Mouse (Mus musculus): Measurements from ENCODE around the gene Usf2. TPM values are rescaled to one million over a fixed set of nuclear protein-coding genes. Genes with fewer than 3 reads are reported as not detected.
A peak's percentile ranks its signal among the peaks of the same experiment; 100 is the strongest.
"Not testable (repeated sequence)": the region's sequence is repeated elsewhere in the genome, so short reads cannot be mapped to it uniquely, and the experiment has no call there.

Gene Usf2
- polyA plus RNA-seq, 1 experiment from 2014 or later = 29.6 TPM

DNA sequence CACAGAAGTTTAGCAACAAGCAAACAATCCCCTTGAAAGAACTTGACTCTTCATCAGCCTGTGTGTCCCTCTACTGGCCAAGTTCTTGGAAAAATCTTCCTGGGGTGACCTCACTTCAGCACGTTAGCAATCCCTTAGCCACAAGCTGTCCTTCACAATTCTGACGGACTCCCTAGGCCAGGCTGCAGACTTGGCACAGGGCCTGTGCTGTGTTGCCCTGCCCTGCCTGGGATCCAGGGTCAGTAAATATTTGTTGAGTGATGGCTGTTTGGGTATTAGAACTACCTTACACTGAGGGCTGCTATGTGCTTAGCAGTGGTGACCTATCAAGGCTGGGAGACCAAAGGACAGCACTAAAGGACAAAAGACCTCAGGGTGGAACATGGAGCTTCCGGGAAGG, 2.6 kb downstream of the Usf2 start:
- Histone ChIP-seq H3K27me3 (ENCODE audit: control insufficient read depth, insufficient read depth, low read depth, low read length) (no peaks in the 10 kb centered on the region), H3K27ac (ENCODE audit: low read length) (no peak overlapping the region), H3K9me3 (replicated peaks; ENCODE audit: control insufficient read depth, low read length, poor library complexity, severe bottlenecking) (no peaks in the 10 kb centered on the region), H3K4me3 (ENCODE audit: low read depth, low read length) (no peak overlapping the region), H3K36me3 (ENCODE audit: control insufficient read depth, insufficient read depth, low read length) (peaks cover 25% of the 10 kb centered on the region), H3K4me1 (ENCODE audit: control insufficient read depth, insufficient read depth, low read length) (peaks cover 24% of the 10 kb centered on the region), H3K4me2 (ENCODE audit: low read length) (no peak overlapping the region), H3K9ac (ENCODE audit: low read depth, low read length) (no peak overlapping the region)
- ATAC-seq = no peak
- 85% methylated on average over 3 of the region's 3 CpGs for WGBS

DNA sequence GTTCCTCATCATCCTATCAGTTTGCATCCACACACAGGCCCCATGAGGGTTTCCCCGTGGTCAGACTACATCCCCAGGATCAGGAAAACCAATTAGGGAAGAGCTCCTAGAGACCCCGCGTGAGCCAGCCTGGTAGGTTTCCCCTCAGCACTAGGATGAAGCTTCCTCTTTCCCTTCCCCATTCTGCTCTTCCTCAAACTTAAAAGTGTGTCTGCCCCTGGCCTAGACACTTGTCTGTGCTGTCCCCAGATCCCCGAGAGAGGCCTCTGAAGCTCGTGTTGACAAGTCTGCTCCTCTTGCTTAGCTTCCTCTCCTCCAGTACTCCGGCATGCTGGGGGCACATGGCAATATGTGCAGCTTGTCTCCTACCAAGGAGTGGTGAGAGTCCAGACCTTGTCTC, 3.1 kb downstream of the Usf2 start:
- Histone ChIP-seq H3K36me3 (ENCODE audit: control insufficient read depth, insufficient read depth, low read length) (peaks cover 25% of the 10 kb centered on the region), H3K4me2 (ENCODE audit: low read length) (no peak overlapping the region), H3K4me3 (ENCODE audit: low read depth, low read length) (no peak overlapping the region), H3K9me3 (replicated peaks; ENCODE audit: control insufficient read depth, low read length, poor library complexity, severe bottlenecking) (no peaks in the 10 kb centered on the region), H3K9ac (ENCODE audit: low read depth, low read length) (no peak overlapping the region), H3K27ac (ENCODE audit: low read length) (no peak overlapping the region), H3K27me3 (ENCODE audit: control insufficient read depth, insufficient read depth, low read depth, low read length) (no peaks in the 10 kb centered on the region), H3K4me1 (ENCODE audit: control insufficient read depth, insufficient read depth, low read length) (peaks cover 19% of the 10 kb centered on the region)
- ATAC-seq = no peak
- WGBS = 94% methylated on average over 6 of the region's 6 CpGs

DNA sequence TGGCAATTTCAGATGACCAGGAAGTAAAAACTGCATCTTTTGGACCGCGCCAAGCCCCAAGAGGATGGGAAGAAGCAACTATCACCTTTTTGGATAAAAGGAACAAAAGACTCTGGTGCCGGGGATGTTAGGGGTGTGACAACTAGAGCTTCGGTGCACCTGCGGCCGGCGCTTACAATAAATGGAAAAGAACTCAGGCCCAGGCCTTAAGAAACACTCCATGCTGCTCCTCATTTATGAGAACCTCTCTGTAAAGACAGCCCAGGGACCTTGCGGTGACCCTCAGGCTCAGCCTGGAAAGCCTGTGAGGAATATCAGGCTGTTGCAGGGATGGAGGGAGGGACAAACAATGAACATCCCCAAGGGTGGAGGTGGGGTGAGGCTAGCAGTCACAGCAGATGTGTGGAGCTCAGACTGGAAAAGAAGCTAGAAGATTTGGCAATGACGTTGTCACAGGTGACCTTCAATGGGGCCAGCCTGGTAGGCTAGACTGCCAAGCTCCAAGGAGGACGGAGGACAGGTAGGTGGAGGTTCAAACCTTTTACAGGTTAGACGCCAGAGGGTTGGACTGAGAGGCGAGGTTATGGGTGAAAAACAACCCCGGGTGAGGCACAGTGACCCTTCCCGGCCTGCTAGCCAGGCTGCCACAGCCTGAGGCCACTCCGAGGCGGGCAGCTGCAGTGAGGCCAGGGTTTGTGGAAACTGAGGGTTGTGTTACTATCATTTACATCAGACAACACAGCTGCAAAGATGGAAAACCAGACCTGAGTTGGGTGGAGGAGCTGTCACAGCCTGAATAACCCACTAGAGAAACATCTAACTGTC, 4.0 kb downstream of the Usf2 start:
- H3K27me3 ChIP-seq (ENCODE audit: control insufficient read depth, insufficient read depth, low read depth, low read length) = no peaks in the 10 kb centered on the region
- H3K4me2 ChIP-seq (ENCODE audit: low read length) = no peak overlapping the region
- WGBS = 97% methylated on average over 16 of the region's 16 CpGs
- H3K4me3 ChIP-seq (ENCODE audit: low read depth, low read length) = no peak overlapping the region
- H3K9ac ChIP-seq (ENCODE audit: low read depth, low read length) = no peak overlapping the region
- H3K4me1 ChIP-seq (ENCODE audit: control insufficient read depth, insufficient read depth, low read length) = peaks cover 12% of the 10 kb centered on the region
- no peak for ATAC-seq
- H3K36me3 ChIP-seq (ENCODE audit: control insufficient read depth, insufficient read depth, low read length) = peaks cover 25% of the 10 kb centered on the region
- no peaks in the 10 kb centered on the region for H3K9me3 ChIP-seq (replicated peaks; ENCODE audit: control insufficient read depth, low read length, poor library complexity, severe bottlenecking)
- no peak overlapping the region for H3K27ac ChIP-seq (ENCODE audit: low read length)

DNA sequence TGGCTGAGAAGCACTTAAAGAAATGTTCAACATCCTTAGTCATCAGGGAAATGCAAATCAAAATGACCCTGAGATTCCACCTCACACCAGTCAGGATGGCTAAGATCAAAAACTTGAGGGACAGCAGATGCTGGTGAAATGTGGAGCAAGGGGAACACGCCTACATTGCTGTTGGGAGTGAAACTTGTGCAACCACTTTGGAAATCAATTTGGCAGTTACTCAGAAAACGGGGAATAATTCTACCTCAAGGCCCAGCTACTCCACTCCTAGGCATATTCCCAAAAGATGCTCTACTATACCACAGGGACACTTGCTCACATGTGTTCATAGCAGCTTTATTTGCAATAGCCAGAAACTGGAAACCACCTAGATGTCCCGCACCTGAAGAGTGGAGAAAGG, 6.7 kb downstream of the Usf2 start:
- not testable (repeated sequence) for H3K4me3 ChIP-seq (ENCODE audit: low read depth, low read length); H3K9ac ChIP-seq (ENCODE audit: low read depth, low read length); H3K27ac ChIP-seq (ENCODE audit: low read length); ATAC-seq; H3K9me3 ChIP-seq (replicated peaks; ENCODE audit: control insufficient read depth, low read length, poor library complexity, severe bottlenecking); H3K4me2 ChIP-seq (ENCODE audit: low read length); H3K27me3 ChIP-seq (ENCODE audit: control insufficient read depth, insufficient read depth, low read depth, low read length); H3K4me1 ChIP-seq (ENCODE audit: control insufficient read depth, insufficient read depth, low read length)
- WGBS = 97% methylated on average over 3 of the region's 3 CpGs
- H3K36me3 ChIP-seq (ENCODE audit: control insufficient read depth, insufficient read depth, low read length) = peaks cover 23% of the 10 kb centered on the region

DNA sequence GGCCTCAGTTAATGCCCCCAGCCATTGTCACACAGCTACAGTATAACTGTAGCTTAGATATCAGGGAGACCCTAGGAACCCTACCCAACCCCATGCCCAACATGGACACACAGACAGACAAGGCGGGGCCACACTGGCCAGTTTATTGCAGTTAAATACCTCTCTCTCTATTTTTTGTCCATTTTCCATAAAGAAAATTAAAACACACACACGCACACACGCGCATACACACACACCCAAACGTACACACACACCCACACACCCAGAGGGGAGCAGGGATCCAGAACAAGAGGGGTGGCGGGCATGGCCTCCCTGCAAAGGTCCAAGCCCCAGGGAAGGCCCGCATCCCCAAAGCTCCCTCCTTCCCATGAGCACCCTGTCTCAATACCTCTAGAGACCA, 10.7 kb downstream of the Usf2 start:
- H3K4me3 ChIP-seq (ENCODE audit: low read depth, low read length) = no peak overlapping the region
- no peaks in the 10 kb centered on the region for H3K27me3 ChIP-seq (ENCODE audit: control insufficient read depth, insufficient read depth, low read depth, low read length)
- H3K36me3 ChIP-seq (ENCODE audit: control insufficient read depth, insufficient read depth, low read length) = peaks cover 2% of the 10 kb centered on the region
- 0 out of 2 replicates have a peak, but pooled peaks have one; percentile 33 for ATAC-seq
- H3K27ac ChIP-seq (ENCODE audit: low read length) = no peak overlapping the region
- H3K4me1 ChIP-seq (ENCODE audit: control insufficient read depth, insufficient read depth, low read length) = no peaks in the 10 kb centered on the region
- no peak overlapping the region for H3K4me2 ChIP-seq (ENCODE audit: low read length)
- H3K9me3 ChIP-seq (replicated peaks; ENCODE audit: control insufficient read depth, low read length, poor library complexity, severe bottlenecking) = no peaks in the 10 kb centered on the region
- 94% methylated on average over 7 of the region's 7 CpGs for WGBS
- H3K9ac ChIP-seq (ENCODE audit: low read depth, low read length) = no peak overlapping the region

DNA sequence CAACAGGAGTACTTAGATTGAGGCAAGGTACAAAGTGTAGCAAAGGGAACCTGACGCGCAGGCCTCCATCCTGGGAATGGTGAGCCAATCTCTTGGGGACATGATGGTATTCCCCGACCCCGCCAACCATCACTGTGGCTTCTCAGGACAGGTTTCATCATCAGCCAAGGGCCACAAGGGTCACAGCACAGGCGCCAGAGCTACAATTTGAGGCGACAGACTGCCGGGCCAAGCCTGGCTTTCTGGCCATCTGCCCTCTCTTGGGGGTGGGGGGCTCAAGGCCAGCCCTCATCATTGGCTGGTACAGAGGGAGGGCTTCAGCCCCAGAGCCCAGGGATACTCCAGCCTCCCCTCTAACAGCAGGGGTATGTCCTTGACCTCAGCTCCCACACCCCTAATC, 11.1 kb downstream of the Usf2 start:
- not testable (repeated sequence) for H3K27ac ChIP-seq (ENCODE audit: low read length); H3K27me3 ChIP-seq (ENCODE audit: control insufficient read depth, insufficient read depth, low read depth, low read length); H3K4me1 ChIP-seq (ENCODE audit: control insufficient read depth, insufficient read depth, low read length); H3K4me2 ChIP-seq (ENCODE audit: low read length); H3K4me3 ChIP-seq (ENCODE audit: low read depth, low read length); H3K36me3 ChIP-seq (ENCODE audit: control insufficient read depth, insufficient read depth, low read length); H3K9me3 ChIP-seq (replicated peaks; ENCODE audit: control insufficient read depth, low read length, poor library complexity, severe bottlenecking); H3K9ac ChIP-seq (ENCODE audit: low read depth, low read length)
- ATAC-seq = 0 out of 2 replicates have a peak, but pooled peaks have one; percentile 23
- WGBS = 88% methylated on average over 7 of the region's 7 CpGs

DNA sequence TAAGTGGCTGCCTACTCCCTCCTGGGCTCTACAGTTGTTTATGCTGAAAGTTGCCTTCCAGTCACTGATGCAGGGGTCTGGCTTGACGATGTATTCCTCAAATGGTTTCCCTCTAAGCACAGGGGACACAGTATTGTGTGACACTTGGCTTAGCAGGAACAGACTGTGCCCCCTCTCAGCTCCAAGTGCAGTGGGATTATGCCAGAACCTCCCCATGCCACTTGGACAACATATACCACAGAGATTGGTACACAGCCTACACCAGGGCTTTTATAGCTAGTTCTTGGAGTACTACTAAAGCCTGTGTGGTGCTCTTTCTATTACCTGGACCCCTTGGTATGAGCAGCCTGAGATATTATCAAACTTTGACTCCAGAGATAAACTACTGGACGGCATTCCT, 11.9 kb downstream of the Usf2 start:
- not testable (repeated sequence) for H3K9me3 ChIP-seq (replicated peaks; ENCODE audit: control insufficient read depth, low read length, poor library complexity, severe bottlenecking); H3K4me2 ChIP-seq (ENCODE audit: low read length); H3K4me3 ChIP-seq (ENCODE audit: low read depth, low read length); H3K36me3 ChIP-seq (ENCODE audit: control insufficient read depth, insufficient read depth, low read length); H3K4me1 ChIP-seq (ENCODE audit: control insufficient read depth, insufficient read depth, low read length); H3K27ac ChIP-seq (ENCODE audit: low read length); H3K9ac ChIP-seq (ENCODE audit: low read depth, low read length); ATAC-seq; H3K27me3 ChIP-seq (ENCODE audit: control insufficient read depth, insufficient read depth, low read depth, low read length)
- 72% methylated on average over 2 of the region's 2 CpGs for WGBS

DNA sequence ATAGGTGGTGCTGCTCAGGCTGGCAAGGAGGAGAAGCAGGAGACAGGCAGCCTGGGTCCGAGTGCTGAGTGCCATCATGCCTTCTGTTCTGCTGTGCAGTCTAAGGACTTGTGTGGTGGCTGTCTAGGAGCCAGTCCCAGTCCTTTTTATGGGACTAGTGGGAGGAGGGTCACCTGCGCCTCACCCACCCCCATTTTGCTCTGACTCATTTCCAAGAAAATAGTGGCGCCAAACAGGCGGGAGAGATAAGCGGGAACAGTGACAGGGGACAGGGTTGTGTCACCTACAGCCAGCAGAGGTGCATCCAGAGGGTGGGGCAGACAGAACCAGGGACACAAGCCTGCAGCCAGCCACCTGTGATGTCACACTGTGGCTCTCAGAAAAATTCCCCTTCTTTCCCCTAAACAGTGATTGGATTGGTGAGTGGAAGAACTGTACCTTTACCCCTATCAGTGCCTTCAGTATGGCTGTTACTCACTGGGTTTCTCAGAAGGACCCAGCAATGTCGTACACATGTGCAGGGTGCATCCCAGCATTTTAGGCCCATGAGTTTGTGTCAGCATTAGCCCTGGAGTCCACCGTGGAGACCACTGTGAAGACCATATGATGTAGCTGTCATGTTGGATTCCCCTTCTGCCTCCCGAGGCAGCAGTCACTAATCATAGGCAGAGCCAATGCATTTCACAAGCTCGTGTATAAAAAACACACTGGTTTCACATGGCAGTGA, 12.5 kb downstream of the Usf2 start, which contains the start of gene Hamp:
Hamp (minus strand) TSS at position 124 of the 727 bp plus-strand sequence.
- ATAC-seq = no peak
- Histone ChIP-seq H3K4me2 (ENCODE audit: low read length) (no peak within 1 kb of the TSS), H3K27ac (ENCODE audit: low read length) (no peak within 1 kb of the TSS), H3K9ac (ENCODE audit: low read depth, low read length) (no peak within 1 kb of the TSS), H3K4me3 (ENCODE audit: low read depth, low read length) (no peak within 1 kb of the TSS), H3K36me3 (ENCODE audit: control insufficient read depth, insufficient read depth, low read length) (no peaks in the 10 kb centered on the region), H3K9me3 (replicated peaks; ENCODE audit: control insufficient read depth, low read length, poor library complexity, severe bottlenecking) (no peaks in the 10 kb centered on the region), H3K4me1 (ENCODE audit: control insufficient read depth, insufficient read depth, low read length) (no peaks in the 10 kb centered on the region), H3K27me3 (ENCODE audit: control insufficient read depth, insufficient read depth, low read depth, low read length) (no peaks in the 10 kb centered on the region)
- 74% methylated on average over 9 of the region's 9 CpGs for WGBS

DNA sequence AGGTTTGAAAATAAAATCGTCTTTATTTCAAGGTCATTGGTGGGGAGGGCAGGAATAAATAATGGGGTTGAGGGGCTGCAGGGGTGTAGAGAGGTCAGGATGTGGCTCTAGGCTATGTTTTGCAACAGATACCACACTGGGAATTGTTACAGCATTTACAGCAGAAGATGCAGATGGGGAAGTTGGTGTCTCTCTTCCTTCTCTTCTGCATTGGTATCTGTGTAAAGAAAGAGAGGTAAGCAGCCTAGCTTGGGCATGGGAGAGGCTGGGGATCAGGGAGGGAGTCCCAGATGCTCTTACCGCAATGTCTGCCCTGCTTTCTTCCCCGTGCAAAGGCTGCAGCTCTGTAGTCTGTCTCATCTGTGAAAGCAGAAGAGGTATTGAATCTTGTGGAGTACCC, 14.2 kb downstream of the Usf2 start:
- not testable (repeated sequence) for H3K4me3 ChIP-seq (ENCODE audit: low read depth, low read length); ATAC-seq; H3K27ac ChIP-seq (ENCODE audit: low read length); H3K36me3 ChIP-seq (ENCODE audit: control insufficient read depth, insufficient read depth, low read length); H3K9ac ChIP-seq (ENCODE audit: low read depth, low read length); H3K27me3 ChIP-seq (ENCODE audit: control insufficient read depth, insufficient read depth, low read depth, low read length); H3K4me2 ChIP-seq (ENCODE audit: low read length); H3K9me3 ChIP-seq (replicated peaks; ENCODE audit: control insufficient read depth, low read length, poor library complexity, severe bottlenecking); H3K4me1 ChIP-seq (ENCODE audit: control insufficient read depth, insufficient read depth, low read length)
- WGBS = 60% methylated on average over 3 of the region's 3 CpGs
